Mouse (Mus musculus) kidney, postnatal 0 days (tissue): Measurements from ENCODE around the gene Olig3. TPM values are rescaled to one million over a fixed set of nuclear protein-coding genes. Genes with fewer than 3 reads are reported as not detected.

Experiments used
- ATAC-seq: fragments of 200-750 bp; cut with Nextera tagmentation; replicated peaks from 2 replicates; pipeline ENCODE4 v1.8.0; 2017; ENCODE audit warnings: low read depth, moderate number of reproducible peaks, moderate TSS enrichment, moderate library complexity; ENCODE audit not compliant: low FRiP score
- DNase-seq: peaks from one replicate; pipeline ENCODE4 v3.0.0-alpha.2; 2016; ENCODE audit warnings: low spot score
- H3K27ac ChIP-seq: fragments of 300-500 bp; sonication (generic); 2 replicates; pipeline ENCODE4 v1.5.1; 2014; ENCODE audit warnings: mild to moderate bottlenecking
- H3K27me3 ChIP-seq: fragments of 300-500 bp; sonication (generic); 2 replicates; pipeline ENCODE4 v1.6.1; 2014; ENCODE audit warnings: low read length, mixed read lengths; ENCODE audit not compliant: insufficient read depth
- H3K36me3 ChIP-seq: fragments of 300-500 bp; sonication (generic); 2 replicates; pipeline ENCODE4 v1.6.1; 2014; ENCODE audit warnings: low read length, mixed read lengths; ENCODE audit not compliant: insufficient read depth
- H3K4me1 ChIP-seq: fragments of 300-500 bp; sonication (generic); replicated peaks from 2 replicates; pipeline ENCODE4 v1.6.1; 2014; ENCODE audit warnings: antibody characterized with exemption, low read length, mixed read lengths; ENCODE audit not compliant: insufficient read depth
- H3K4me2 ChIP-seq: fragments of 300-500 bp; sonication (generic); 2 replicates; pipeline ENCODE4 v1.6.1; 2014; ENCODE audit warnings: mild to moderate bottlenecking, low read length, moderate library complexity, mixed read lengths
- H3K4me3 ChIP-seq: fragments of 300-500 bp; sonication (generic); replicated peaks from 2 replicates; pipeline ENCODE4 v1.5.1; 2014; ENCODE audit warnings: low read depth, low read length
- H3K9ac ChIP-seq: fragments of 300-500 bp; sonication (generic); 2 replicates; pipeline ENCODE4 v1.6.1; 2014; ENCODE audit warnings: low read depth, low read length
- H3K9me3 ChIP-seq: fragments of 300-500 bp; sonication (generic); replicated peaks from 2 replicates; pipeline ENCODE4 v1.6.1; 2016; ENCODE audit warnings: low read length, inconsistent platforms, mixed read lengths
- CTCF ChIP-seq: IDR thresholded peaks from 2 replicates; pipeline ENCODE4 v1.5.1; 2016; ENCODE audit warnings: antibody characterized with exemption, low read depth, mild to moderate bottlenecking, moderate library complexity
- WGBS: fragments of 180-500 bp; shearing (Covaris S2); extraction: QIAGEN DNeasy Blood & Tissue Kit; methylation state at CpG from one replicate; pipeline ENCODE4 v1.1.7; 2014; 5-methylcytosine and 5-hydroxymethylcytosine counted together
- polyA plus RNA-seq: library from polyadenylated mRNA; unstranded; fragments of >200 nt; fragmentation: Nextera tagmentation; extraction: Ambion mirVana; gene quantifications from 2 replicates; pipeline ENCODE4 v1.2.1, GENCODE M21; 2015

The Olig3 gene
- not detected in 2 replicates for polyA plus RNA-seq

DNA sequence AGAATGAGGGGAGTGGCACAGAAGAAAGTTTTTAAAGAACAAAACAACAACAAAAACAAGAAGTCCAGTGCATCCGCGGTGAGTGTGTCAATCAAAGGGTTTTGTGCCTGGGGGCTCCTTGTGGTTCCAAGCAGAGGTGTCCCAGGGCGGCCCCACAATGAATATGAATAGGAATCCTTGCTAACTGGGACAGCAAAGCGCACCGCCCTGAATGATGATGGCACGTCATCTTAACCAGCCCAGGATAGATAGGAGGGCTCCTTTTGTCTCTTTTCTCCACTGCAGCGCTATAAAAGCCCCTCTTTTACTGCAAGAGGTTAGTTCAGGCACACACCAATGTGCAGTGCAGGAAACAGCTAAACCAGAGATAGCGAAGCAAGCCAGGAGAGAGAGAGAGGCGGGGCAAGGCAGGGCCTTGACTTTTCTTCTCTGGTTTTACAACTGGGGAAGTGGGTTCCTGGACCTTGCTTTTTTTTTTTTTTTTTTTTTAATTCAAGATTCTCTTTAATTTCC, at the start of gene Olig3:
Gene Olig3, plus strand, starts transcription at position 463 of the 513 bp plus-strand sequence.
- Histone ChIP-seq H3K9me3 (no peaks in the 10 kb centered on the region), H3K9ac (no peak within 1 kb of the TSS), H3K4me3 (no peak within 1 kb of the TSS), H3K4me2 (0 out of 2 replicates have a peak within 1 kb of the TSS, but pooled peaks have one; percentile 10), H3K4me1 (0 out of 2 replicates have a peak, but pooled peaks cover 5% of the 10 kb centered on the region), H3K27ac (no peak within 1 kb of the TSS), H3K36me3 (no peaks in the 10 kb centered on the region), H3K27me3 (peaks cover 95% of the 10 kb centered on the region)
- no peak for TF ChIP-seq CTCF
- ATAC-seq (no peak), DNase-seq (no peak)
- WGBS, result 1% methylated on average over 9 of the region's 9 CpGs

- Histone ChIP-seq H3K27ac (no peak overlapping the region), H3K9me3 (no peaks in the 10 kb centered on the region), H3K27me3 (no peaks in the 10 kb centered on the region), H3K4me1 (no peaks in the 10 kb centered on the region), H3K4me2 (no peak overlapping the region), H3K9ac (no peak overlapping the region), H3K4me3 (no peak overlapping the region), H3K36me3 (no peaks in the 10 kb centered on the region)
- no peak for ATAC-seq
- 31% methylated on average over 5 of the region's 5 CpGs for WGBS
- no peak for DNase-seq
- TF ChIP-seq CTCF, result no peak
Observed at GRCm38 (mm10) chr10:19309681-19310395, 46.5 kb upstream of the Olig3 start.

GRCm38 (mm10) chr10:19310471-19310870, 45.9 kb upstream of the Olig3 start:
- DNase-seq (no peak), ATAC-seq (no peak)
- Histone ChIP-seq H3K9me3 (no peaks in the 10 kb centered on the region), H3K27me3 (no peaks in the 10 kb centered on the region), H3K27ac (no peak overlapping the region), H3K4me2 (no peak overlapping the region), H3K4me1 (no peaks in the 10 kb centered on the region), H3K4me3 (no peak overlapping the region), H3K9ac (no peak overlapping the region), H3K36me3 (no peaks in the 10 kb centered on the region)
- WGBS, result 38% methylated on average over 5 of the region's 5 CpGs
- TF ChIP-seq CTCF, result no peak

GRCm38 (mm10) chr10:19317962-19318812, 38.1 kb upstream of the Olig3 start:
- no peaks in the 10 kb centered on the region for H3K4me1 ChIP-seq
- ATAC-seq, result no peak
- H3K4me2 ChIP-seq, result no peak overlapping the region
- DNase-seq, result no peak
- H3K27ac ChIP-seq, result no peak overlapping the region
- no peaks in the 10 kb centered on the region for H3K9me3 ChIP-seq
- no peaks in the 10 kb centered on the region for H3K27me3 ChIP-seq
- 73% methylated on average over 19 of the region's 19 CpGs for WGBS
- no peak overlapping the region for H3K9ac ChIP-seq
- TF ChIP-seq CTCF, result no peak
- H3K36me3 ChIP-seq, result no peaks in the 10 kb centered on the region
- no peak overlapping the region for H3K4me3 ChIP-seq

- no peaks in the 10 kb centered on the region for H3K4me1 ChIP-seq
- no peak overlapping the region for H3K4me3 ChIP-seq
- no peak for TF ChIP-seq CTCF
- no peak overlapping the region for H3K27ac ChIP-seq
- H3K9ac ChIP-seq, result no peak overlapping the region
- no peaks in the 10 kb centered on the region for H3K27me3 ChIP-seq
- 88% methylated on average over 2 of the region's 2 CpGs for WGBS
- DNase-seq (no peak), ATAC-seq (no peak)
- H3K4me2 ChIP-seq, result no peak overlapping the region
- H3K9me3 ChIP-seq, result no peaks in the 10 kb centered on the region
- H3K36me3 ChIP-seq, result no peaks in the 10 kb centered on the region
Observed at GRCm38 (mm10) chr10:19321781-19322180, 34.6 kb upstream of the Olig3 start.

GRCm38 (mm10) chr10:19329191-19329777, 27.0 kb upstream of the Olig3 start:
- no peaks in the 10 kb centered on the region for H3K36me3 ChIP-seq
- H3K9ac ChIP-seq, result no peak overlapping the region
- no peaks in the 10 kb centered on the region for H3K9me3 ChIP-seq
- no peaks in the 10 kb centered on the region for H3K27me3 ChIP-seq
- DNase-seq (no peak), ATAC-seq (no peak)
- WGBS, result 32% methylated on average over 3 of the region's 3 CpGs
- no peak overlapping the region for H3K27ac ChIP-seq
- H3K4me1 ChIP-seq, result no peaks in the 10 kb centered on the region
- no peak for TF ChIP-seq CTCF
- H3K4me2 ChIP-seq, result no peak overlapping the region
- no peak overlapping the region for H3K4me3 ChIP-seq
